Mouse (Mus musculus) kidney, adult 2 months (tissue): Measurements from ENCODE around the gene Tmem63a.

Experiments
- CTCF ChIP-seq: fragments of 200-500 bp; conservative IDR thresholded peaks from 2 replicates; pipeline ENCODE4 v1.5.1; 2011; ENCODE audit warnings: low read depth, mild to moderate bottlenecking, control low read depth, low read length, moderate library complexity, mixed read lengths; ENCODE audit not compliant: insufficient read depth, insufficient read length
- POLR2A ChIP-seq: fragments of 200-500 bp; IDR thresholded peaks from one replicate; pipeline ENCODE4 v1.6.1; 2011; ENCODE audit warnings: low read depth, low read length, control low read depth

DNA sequence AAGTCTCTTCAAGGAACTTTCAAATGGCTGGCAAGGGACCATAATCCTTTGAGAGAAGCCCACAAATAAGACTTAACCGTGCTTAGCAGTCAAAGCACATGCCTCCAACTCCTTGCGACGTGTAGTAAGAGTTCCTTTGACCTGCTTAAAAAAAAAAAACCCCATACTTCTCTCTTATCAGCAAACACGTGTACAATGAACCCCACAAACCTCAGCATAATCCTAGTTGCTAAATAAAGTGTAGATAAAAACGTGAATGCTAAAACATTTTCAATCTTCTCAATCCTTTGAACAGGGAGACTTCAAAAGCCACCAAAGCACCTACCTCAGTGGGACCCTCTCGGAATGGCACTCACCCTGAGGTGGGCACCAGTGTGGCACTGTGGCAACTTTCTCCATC lies 71.3 kb downstream of the Tmem63a start:
- TF ChIP-seq POLR2A (no peak), CTCF (no peak)
